13 mouse cellular contexts compared by ENCODE assay signal in the genomic region with DNA sequence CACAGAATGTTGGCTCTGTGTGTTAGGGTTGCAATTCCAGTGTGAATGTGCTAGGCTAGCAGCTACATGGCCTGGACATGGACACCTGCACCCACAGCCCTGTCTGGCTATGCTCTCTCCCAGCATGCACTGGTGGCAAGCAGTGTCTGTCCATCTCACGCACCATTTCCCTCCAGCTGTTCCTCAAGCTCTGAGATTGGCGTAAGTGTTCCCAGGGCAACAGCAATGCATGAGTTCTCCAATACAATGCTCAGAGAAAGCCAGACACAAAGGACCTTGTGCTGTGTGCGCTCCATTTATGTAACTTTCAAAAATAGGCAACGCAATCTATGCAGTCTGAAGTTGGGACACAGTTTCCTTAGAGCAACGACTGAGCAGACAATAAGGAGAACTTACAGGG. TPM values are rescaled to one million over a fixed set of nuclear protein-coding genes. Genes with fewer than 3 reads are reported as not detected.
DNase-seq lines count a peak whose midpoint lies in the region; ATAC-seq and TF ChIP-seq lines count a peak whose summit lies in the region.
"Had no signal": no experiment of that assay in that cellular context is flagged by ENCODE, and none has a peak within 500 bp of the region (broad histone marks: within the 10 kb centered on the region; RNA-seq: fewer than 3 reads in every experiment).

No protein-coding gene starts in this region.

- H3K4me3 ChIP-seq in forebrain, embryonic 11.5 days (ENCODE audit: low read depth, low read length), result no peak overlapping the region
- no peak overlapping the region for H3K4me3 ChIP-seq in forebrain, embryonic 16.5 days (replicated peaks; ENCODE audit: low read length)
- no peak overlapping the region for H3K4me3 ChIP-seq in embryonic facial prominence, embryonic 14.5 days (ENCODE audit: low read depth, low read length)
- no peak overlapping the region for H3K4me3 ChIP-seq in hindbrain, postnatal 0 days (ENCODE audit: low read length)
- H3K4me3 ChIP-seq in neural tube, embryonic 14.5 days (ENCODE audit: low read depth, low read length), result no peak overlapping the region
- no peak overlapping the region for H3K4me3 ChIP-seq in intestine, postnatal 0 days (ENCODE audit: low read depth, low read length)
- H3K4me3 ChIP-seq: limb, embryonic 13.5 days had no signal

- H3K27ac ChIP-seq in forebrain, embryonic 11.5 days (ENCODE audit: low read depth, low read length), result peak overlapping the region; percentile 25; the same call in 1 of the 2 replicates
- no peak overlapping the region for H3K27ac ChIP-seq in forebrain, embryonic 16.5 days (ENCODE audit: low read length)
- H3K27ac ChIP-seq in embryonic facial prominence, embryonic 14.5 days (replicated peaks; ENCODE audit: low read depth, low read length), result no peak overlapping the region
- H3K27ac ChIP-seq in hindbrain, postnatal 0 days, result no peak overlapping the region
- peak overlapping the region; percentile 52; the same call in 1 of the 2 replicates for H3K27ac ChIP-seq in neural tube, embryonic 14.5 days (ENCODE audit: low read depth, low read length)
- H3K27ac ChIP-seq in intestine, postnatal 0 days (ENCODE audit: low read depth, low read length), result no peak overlapping the region
- H3K27ac ChIP-seq: limb, embryonic 13.5 days had no signal

- H3K9me3 ChIP-seq in forebrain, embryonic 11.5 days (ENCODE audit: control insufficient read depth, low read length), result no peaks in the 10 kb centered on the region
- no peaks in the 10 kb centered on the region for H3K9me3 ChIP-seq in forebrain, embryonic 16.5 days (ENCODE audit: control insufficient read depth, low read length)
- no peaks in the 10 kb centered on the region for H3K9me3 ChIP-seq in embryonic facial prominence, embryonic 14.5 days (ENCODE audit: control insufficient read depth, low read length)
- H3K9me3 ChIP-seq in hindbrain, postnatal 0 days (ENCODE audit: low read length), result no peaks in the 10 kb centered on the region
- no peaks in the 10 kb centered on the region for H3K9me3 ChIP-seq in neural tube, embryonic 14.5 days (ENCODE audit: control insufficient read depth, low read length)
- no peaks in the 10 kb centered on the region for H3K9me3 ChIP-seq in intestine, postnatal 0 days (ENCODE audit: control insufficient read depth)
- H3K9me3 ChIP-seq: limb, embryonic 13.5 days had no signal

- H3K9ac ChIP-seq in forebrain, embryonic 11.5 days (ENCODE audit: low read length), result no peak overlapping the region
- H3K9ac ChIP-seq in forebrain, embryonic 16.5 days (replicated peaks; ENCODE audit: low read depth, low read length), result no peak overlapping the region
- no peak overlapping the region for H3K9ac ChIP-seq in embryonic facial prominence, embryonic 14.5 days (ENCODE audit: low read depth, low read length)
- H3K9ac ChIP-seq in hindbrain, postnatal 0 days (replicated peaks; ENCODE audit: low read length), result no peak overlapping the region
- H3K9ac ChIP-seq in neural tube, embryonic 14.5 days (replicated peaks; ENCODE audit: low read depth, low read length), result no peak overlapping the region
- no peak overlapping the region for H3K9ac ChIP-seq in intestine, postnatal 0 days (ENCODE audit: low read depth, low read length)
- H3K9ac ChIP-seq: limb, embryonic 13.5 days; lung, embryonic 14.5 days had no signal

- no peaks in the 10 kb centered on the region for H3K36me3 ChIP-seq in forebrain, embryonic 11.5 days (ENCODE audit: control insufficient read depth, insufficient read depth, low read length)
- H3K36me3 ChIP-seq in forebrain, embryonic 16.5 days (ENCODE audit: control insufficient read depth, insufficient read depth), result no peaks in the 10 kb centered on the region
- no peaks in the 10 kb centered on the region for H3K36me3 ChIP-seq in embryonic facial prominence, embryonic 14.5 days (ENCODE audit: control insufficient read depth, insufficient read depth, low read length)
- H3K36me3 ChIP-seq in hindbrain, postnatal 0 days (ENCODE audit: insufficient read depth, low read length), result no peaks in the 10 kb centered on the region
- H3K36me3 ChIP-seq in neural tube, embryonic 14.5 days (ENCODE audit: control insufficient read depth, insufficient read depth, low read length), result no peaks in the 10 kb centered on the region
- no peaks in the 10 kb centered on the region for H3K36me3 ChIP-seq in intestine, postnatal 0 days (ENCODE audit: control insufficient read depth, insufficient read depth)
- H3K36me3 ChIP-seq: limb, embryonic 13.5 days had no signal

- WGBS in forebrain, embryonic 11.5 days, result 19% methylated on average over 5 of the region's 5 CpGs
- 22% methylated on average over 5 of the region's 5 CpGs for WGBS in forebrain, embryonic 16.5 days
- WGBS in embryonic facial prominence, embryonic 14.5 days, result 70% methylated on average over 5 of the region's 5 CpGs
- WGBS in hindbrain, postnatal 0 days, result 28% methylated on average over 5 of the region's 5 CpGs
- WGBS in neural tube, embryonic 14.5 days, result 26% methylated on average over 5 of the region's 5 CpGs
- WGBS in intestine, postnatal 0 days, result 84% methylated on average over 5 of the region's 5 CpGs

- peak; percentile 72 for ATAC-seq in forebrain, embryonic 11.5 days (replicated peaks; ENCODE audit: low FRiP score)
- no peak for ATAC-seq in forebrain, embryonic 16.5 days
- peak; percentile 66; the same call in 1 of the 2 replicates for ATAC-seq in embryonic facial prominence, embryonic 14.5 days (ENCODE audit: low read depth)
- peak; percentile 62 for ATAC-seq in hindbrain, postnatal 0 days
- peak; percentile 49 for ATAC-seq in neural tube, embryonic 14.5 days (ENCODE audit: low read depth)
- no peak for ATAC-seq in intestine, postnatal 0 days

- no peaks in the 10 kb centered on the region for H3K4me1 ChIP-seq in forebrain, embryonic 11.5 days (replicated peaks; ENCODE audit: control insufficient read depth, insufficient read depth, low read length)
- peaks cover 3% of the 10 kb centered on the region; the same call in 1 of the 2 replicates for H3K4me1 ChIP-seq in forebrain, embryonic 16.5 days (replicated peaks; ENCODE audit: control insufficient read depth, insufficient read depth, low read length)
- no peaks in the 10 kb centered on the region for H3K4me1 ChIP-seq in embryonic facial prominence, embryonic 14.5 days (ENCODE audit: control insufficient read depth, insufficient read depth, low read length)
- no peaks in the 10 kb centered on the region for H3K4me1 ChIP-seq in hindbrain, postnatal 0 days (ENCODE audit: insufficient read depth, low read length)
- H3K4me1 ChIP-seq in neural tube, embryonic 14.5 days (ENCODE audit: control insufficient read depth, insufficient read depth, low read length), result no peaks in the 10 kb centered on the region
- H3K4me1 ChIP-seq in intestine, postnatal 0 days (replicated peaks; ENCODE audit: control insufficient read depth, insufficient read depth, low read length), result no peaks in the 10 kb centered on the region
- H3K4me1 ChIP-seq: limb, embryonic 13.5 days had no signal

- no peaks in the 10 kb centered on the region for H3K27me3 ChIP-seq in forebrain, embryonic 11.5 days (ENCODE audit: control insufficient read depth, insufficient read depth, low read length)
- H3K27me3 ChIP-seq in forebrain, embryonic 16.5 days (replicated peaks; ENCODE audit: control insufficient read depth, insufficient read depth, low read length), result no peaks in the 10 kb centered on the region
- no peaks in the 10 kb centered on the region for H3K27me3 ChIP-seq in embryonic facial prominence, embryonic 14.5 days (replicated peaks; ENCODE audit: control insufficient read depth, insufficient read depth, low read length)
- H3K27me3 ChIP-seq in hindbrain, postnatal 0 days (ENCODE audit: insufficient read depth, low read length), result no peaks in the 10 kb centered on the region
- H3K27me3 ChIP-seq in neural tube, embryonic 14.5 days (ENCODE audit: control insufficient read depth, insufficient read depth, low read length), result no peaks in the 10 kb centered on the region
- H3K27me3 ChIP-seq in intestine, postnatal 0 days (replicated peaks; ENCODE audit: control insufficient read depth, insufficient read depth, low read length), result no peaks in the 10 kb centered on the region

- TF ChIP-seq CTCF in hindbrain, postnatal 0 days (IDR thresholded peaks at IDR 0.05; ENCODE audit: low read depth), result no peak
- TF ChIP-seq CTCF in intestine, postnatal 0 days (IDR thresholded peaks at IDR 0.05; ENCODE audit: low read depth), result no peak

- DNase-seq in forebrain, embryonic 11.5 days (ENCODE audit: low spot score), result peak; percentile 62
- peak; percentile 62 for DNase-seq in embryonic facial prominence, embryonic 14.5 days (ENCODE audit: low spot score)
- peak; percentile 54 for DNase-seq in hindbrain, postnatal 0 days (ENCODE audit: low spot score)
- no peak for DNase-seq in urinary bladder, adult 18-20 months (ENCODE audit: low spot score in 2 of 2)
- DNase-seq in layer of hippocampus, postnatal 25 days (ENCODE audit: extremely low spot score in 1 of 2, low spot score in 1 of 2), result no peak
- DNase-seq: adrenal gland, adult 2 months; cerebellum, adult 18-20 months; kidney, adult 18-20 months; lung, embryonic 14.5 days had no signal

- no peak overlapping the region for H3K4me2 ChIP-seq in forebrain, embryonic 11.5 days (ENCODE audit: low read depth, low read length, severe bottlenecking)
- no peak overlapping the region for H3K4me2 ChIP-seq in forebrain, embryonic 16.5 days (ENCODE audit: low read length)
- no peak overlapping the region for H3K4me2 ChIP-seq in embryonic facial prominence, embryonic 14.5 days (ENCODE audit: low read depth, low read length)
- H3K4me2 ChIP-seq in hindbrain, postnatal 0 days (ENCODE audit: low read depth, low read length), result no peak overlapping the region
- H3K4me2 ChIP-seq in neural tube, embryonic 14.5 days (ENCODE audit: low read depth, low read length), result no peak overlapping the region
- H3K4me2 ChIP-seq in intestine, postnatal 0 days (replicated peaks; ENCODE audit: low read depth), result no peak overlapping the region
- H3K4me2 ChIP-seq: limb, embryonic 13.5 days; lung, embryonic 14.5 days had no signal

RNA-seq across cellular contexts. Expression of a gene that starts 31.9 kb away (rescaled TPM):
- 20.2 and 23.8 TPM in 2 replicates for polyA plus RNA-seq in forebrain, embryonic 11.5 days (2014; fragmentation: Nextera tagmentation; extraction: Ambion mirVana)
- polyA plus RNA-seq in forebrain, embryonic 16.5 days (2015; fragmentation: Nextera tagmentation; extraction: Ambion mirVana), result 49.7 and 217 TPM in 2 replicates
- 7.8 and 10.2 TPM in 2 replicates for polyA plus RNA-seq in embryonic facial prominence, embryonic 14.5 days (2014; fragmentation: Nextera tagmentation; extraction: Ambion mirVana)
- 134 and 169 TPM in 2 replicates for total RNA-seq in hindbrain, postnatal 0 days (2014; rRNA removed)
- polyA plus RNA-seq in hindbrain, postnatal 0 days (2015; fragmentation: Nextera tagmentation; extraction: Ambion mirVana), result 521 and 663 TPM in 2 replicates
- polyA plus RNA-seq in neural tube, embryonic 14.5 days (2014; fragmentation: Nextera tagmentation; extraction: Ambion mirVana), result 687 and 1,092 TPM in 2 replicates
- 100 to 1,000 TPM; 315 to 544 TPM for total RNA-seq in layer of hippocampus, postnatal 25 days (2021)
- polyA plus RNA-seq in intestine, postnatal 0 days (2015; fragmentation: Nextera tagmentation; extraction: Ambion mirVana), result 1.9 and 3.0 TPM in 2 replicates

RNA-seq across cellular contexts. Expression of a gene that starts 37.2 kb away (rescaled TPM):
- 1.5 and 2.4 TPM in 2 replicates for polyA plus RNA-seq in forebrain, embryonic 11.5 days (2014; fragmentation: Nextera tagmentation; extraction: Ambion mirVana)
- 2.4 and 3.2 TPM in 2 replicates for polyA plus RNA-seq in forebrain, embryonic 16.5 days (2015; fragmentation: Nextera tagmentation; extraction: Ambion mirVana)
- 7.8 and 11.9 TPM in 2 replicates for polyA plus RNA-seq in embryonic facial prominence, embryonic 14.5 days (2014; fragmentation: Nextera tagmentation; extraction: Ambion mirVana)
- total RNA-seq in hindbrain, postnatal 0 days (2014; rRNA removed), result 6.0 and 10.4 TPM in 2 replicates
- polyA plus RNA-seq in hindbrain, postnatal 0 days (2015; fragmentation: Nextera tagmentation; extraction: Ambion mirVana), result 10.3 and 13.2 TPM in 2 replicates
- polyA plus RNA-seq in neural tube, embryonic 14.5 days (2014; fragmentation: Nextera tagmentation; extraction: Ambion mirVana), result 0.62 and 3.7 TPM in 2 replicates
- total RNA-seq in layer of hippocampus, postnatal 25 days (2021), result 1 to 10 TPM; 1.3 to 2.7 TPM
- 4.9 and 6.2 TPM in 2 replicates for polyA plus RNA-seq in intestine, postnatal 0 days (2015; fragmentation: Nextera tagmentation; extraction: Ambion mirVana)

Comparison
In these comparisons a context has a peak if more than half of its experiments do, and no peak if none do; other contexts are left out.
1. ATAC-seq: peak in forebrain, embryonic 11.5 days (single experiment), embryonic facial prominence, embryonic 14.5 days (single experiment), hindbrain, postnatal 0 days (single experiment) and neural tube, embryonic 14.5 days (single experiment); none in forebrain, embryonic 16.5 days (single experiment) and intestine, postnatal 0 days (single experiment).
2. H3K27ac ChIP-seq: peak in forebrain, embryonic 11.5 days (single experiment) and neural tube, embryonic 14.5 days (single experiment); none in forebrain, embryonic 16.5 days (single experiment), embryonic facial prominence, embryonic 14.5 days (single experiment), hindbrain, postnatal 0 days (single experiment) and intestine, postnatal 0 days (single experiment).
3. DNase-seq: peak in forebrain, embryonic 11.5 days (single experiment), embryonic facial prominence, embryonic 14.5 days (single experiment) and hindbrain, postnatal 0 days (single experiment); none in urinary bladder, adult 18-20 months (0 of 2) and layer of hippocampus, postnatal 25 days (0 of 2).